Mouse (Mus musculus): ENCODE results near the gene Lypd6b.

GRCm38 (mm10) chr2:49789078-49789477, 1.6 kb downstream of the Lypd6b start:
- no peak for TF ChIP-seq CTCF (IDR thresholded peaks at IDR 0.05; ENCODE audit: low read depth)
- no peak for TF ChIP-seq EP300 (IDR thresholded peaks at IDR 0.05; ENCODE audit: low read depth)

All from heart, postnatal 0 days (tissue).